Comparison of ENCODE assay signal across 8 mouse cellular contexts in genomic region chr13:47044617-47044947, GRCm38 (mm10). TPM values are rescaled to one million over a fixed set of nuclear protein-coding genes. Genes with fewer than 3 reads are reported as not detected.
DNase-seq lines count a peak whose midpoint lies in the region; ATAC-seq and TF ChIP-seq lines count a peak whose summit lies in the region.

Tpmt (minus strand) TSS chr13:47044737.

- H3K4me2 ChIP-seq in embryonic facial prominence, embryonic 14.5 days (ENCODE audit: low read depth, low read length): peak within 1 kb of the TSS; percentile 99
- peak within 1 kb of the TSS; percentile 100 for H3K4me2 ChIP-seq in intestine, postnatal 0 days (replicated peaks; ENCODE audit: low read depth)
- peak within 1 kb of the TSS; percentile 98 for H3K4me2 ChIP-seq in midbrain, embryonic 11.5 days

- H3K4me1 ChIP-seq in heart, adult 2 months (ENCODE audit: control insufficient read depth, insufficient read depth, low read length): peaks cover 3% of the 10 kb centered on the region
- no peaks in the 10 kb centered on the region for H3K4me1 ChIP-seq in ES-Bruce4 (ENCODE audit: control insufficient read depth, insufficient read depth, low read length)
- H3K4me1 ChIP-seq in embryonic facial prominence, embryonic 14.5 days (ENCODE audit: control insufficient read depth, insufficient read depth, low read length): peaks cover 9% of the 10 kb centered on the region; the same call in 1 of the 2 replicates
- H3K4me1 ChIP-seq in intestine, postnatal 0 days (replicated peaks; ENCODE audit: control insufficient read depth, insufficient read depth, low read length): no peaks in the 10 kb centered on the region; the same call in 1 of the 2 replicates
- peaks cover 9% of the 10 kb centered on the region for H3K4me1 ChIP-seq in midbrain, embryonic 11.5 days (ENCODE audit: control insufficient read depth, insufficient read depth, low read length)

- peak within 1 kb of the TSS; percentile 76 for H3K27ac ChIP-seq in heart, adult 2 months
- no peak within 1 kb of the TSS for H3K27ac ChIP-seq in ES-Bruce4 (ENCODE audit: insufficient read depth, low read length)
- H3K27ac ChIP-seq in embryonic facial prominence, embryonic 14.5 days (replicated peaks; ENCODE audit: low read depth, low read length): peak within 1 kb of the TSS; percentile 63; the same call in 1 of the 2 replicates
- peak within 1 kb of the TSS; percentile 68 for H3K27ac ChIP-seq in intestine, postnatal 0 days (ENCODE audit: low read depth, low read length)
- peak within 1 kb of the TSS; percentile 18; the same call in 1 of the 2 replicates for H3K27ac ChIP-seq in midbrain, embryonic 11.5 days (ENCODE audit: low read depth, low read length)

- H3K9ac ChIP-seq in heart, adult 2 months (ENCODE audit: low read depth, low read length): peak within 1 kb of the TSS; percentile 85
- peak within 1 kb of the TSS; percentile 93 for H3K9ac ChIP-seq in ES-Bruce4 (ENCODE audit: low read depth, poor library complexity, severe bottlenecking)
- peak within 1 kb of the TSS; percentile 74 for H3K9ac ChIP-seq in embryonic facial prominence, embryonic 14.5 days (ENCODE audit: low read depth, low read length)
- H3K9ac ChIP-seq in intestine, postnatal 0 days (ENCODE audit: low read depth, low read length): peak within 1 kb of the TSS; percentile 76
- H3K9ac ChIP-seq in midbrain, embryonic 11.5 days (ENCODE audit: low read length): peak within 1 kb of the TSS; percentile 82

- H3K36me3 ChIP-seq in heart, adult 2 months (ENCODE audit: control insufficient read depth, insufficient read depth, low read length): no peaks in the 10 kb centered on the region
- no peaks in the 10 kb centered on the region for H3K36me3 ChIP-seq in ES-Bruce4 (ENCODE audit: control insufficient read depth, insufficient read depth, low read length, poor library complexity, severe bottlenecking)
- peaks cover 8% of the 10 kb centered on the region for H3K36me3 ChIP-seq in embryonic facial prominence, embryonic 14.5 days (ENCODE audit: control insufficient read depth, insufficient read depth, low read length)
- H3K36me3 ChIP-seq in intestine, postnatal 0 days (ENCODE audit: control insufficient read depth, insufficient read depth): peaks cover 9% of the 10 kb centered on the region; the same call in 1 of the 2 replicates
- H3K36me3 ChIP-seq in midbrain, embryonic 11.5 days (ENCODE audit: control insufficient read depth, insufficient read depth, low read length): peaks cover 4% of the 10 kb centered on the region; the same call in 1 of the 2 replicates

- no peaks in the 10 kb centered on the region for H3K9me3 ChIP-seq in ES-Bruce4 (replicated peaks; ENCODE audit: control insufficient read depth, insufficient read depth, low read length, poor library complexity, severe bottlenecking)
- no peaks in the 10 kb centered on the region for H3K9me3 ChIP-seq in embryonic facial prominence, embryonic 14.5 days (ENCODE audit: control insufficient read depth, low read length)
- no peaks in the 10 kb centered on the region for H3K9me3 ChIP-seq in intestine, postnatal 0 days (ENCODE audit: control insufficient read depth)
- H3K9me3 ChIP-seq in midbrain, embryonic 11.5 days (ENCODE audit: control insufficient read depth, low read length): no peaks in the 10 kb centered on the region

- H3K4me3 ChIP-seq in heart, adult 2 months: peak within 1 kb of the TSS; percentile 90
- H3K4me3 ChIP-seq in ES-Bruce4 (ENCODE audit: low read depth, low read length): peak within 1 kb of the TSS; percentile 74
- peak within 1 kb of the TSS; percentile 83 for H3K4me3 ChIP-seq in embryonic facial prominence, embryonic 14.5 days (ENCODE audit: low read depth, low read length)
- H3K4me3 ChIP-seq in intestine, postnatal 0 days (ENCODE audit: low read depth, low read length): peak within 1 kb of the TSS; percentile 94
- peak within 1 kb of the TSS; percentile 84 for H3K4me3 ChIP-seq in midbrain, embryonic 11.5 days (ENCODE audit: low read depth, low read length)

- peaks cover 3% of the 10 kb centered on the region; the same call in 1 of the 2 replicates for H3K79me2 ChIP-seq in heart, adult 2 months (replicated peaks; ENCODE audit: control insufficient read depth, insufficient read depth, low read length)

- TF ChIP-seq CTCF in heart, adult 2 months (IDR thresholded peaks at IDR 0.05): no peak
- no peak for TF ChIP-seq CTCF in ES-Bruce4 (IDR thresholded peaks at IDR 0.05; ENCODE audit: low read depth, low read length)
- TF ChIP-seq CTCF in intestine, postnatal 0 days (IDR thresholded peaks at IDR 0.05; ENCODE audit: low read depth): no peak

- no peak for TF ChIP-seq POLR2A in heart, adult 2 months (IDR thresholded peaks at IDR 0.05; ENCODE audit: insufficient read depth, low read depth, low read length)
- no peak for TF ChIP-seq POLR2A in ES-Bruce4 (IDR thresholded peaks at IDR 0.05; ENCODE audit: insufficient read depth, low read length)

- intact Hi-C loops in heart, adult 2 months (cut with DNase I): loop anchor here (10.0 kb wide), 1 partner anchor 320 kb away; the partner anchor contains the start of gene Nup153
- intact Hi-C loops in heart, postnatal 36 days (cut with DNase I): no loop called here

- no peak for ATAC-seq in embryonic facial prominence, embryonic 14.5 days (ENCODE audit: low read depth)
- ATAC-seq in intestine, postnatal 0 days: no peak
- ATAC-seq in midbrain, embryonic 11.5 days (ENCODE audit: low FRiP score): no peak

- DNase-seq in heart, adult 2 months: peak in 1 of 2 experiments; percentile 9
- DNase-seq in heart, postnatal 36 days: no peak
- peak; percentile 38 for DNase-seq in embryonic facial prominence, embryonic 14.5 days (ENCODE audit: low spot score)
- no peak for DNase-seq in midbrain, embryonic 11.5 days (ENCODE audit: low spot score, missing footprints)
- DNase-seq in thymus, postnatal 10 days (ENCODE audit: low spot score in 2 of 2): peak; percentile 17 to 19
- no peak for DNase-seq in frontal cortex, postnatal 25 days (ENCODE audit: low spot score in 2 of 2)

- no peaks in the 10 kb centered on the region for H3K27me3 ChIP-seq in heart, adult 2 months (ENCODE audit: control insufficient read depth, insufficient read depth, low read length)
- H3K27me3 ChIP-seq in ES-Bruce4 (ENCODE audit: control insufficient read depth, insufficient read depth, low read length, poor library complexity, severe bottlenecking): no peaks in the 10 kb centered on the region
- H3K27me3 ChIP-seq in embryonic facial prominence, embryonic 14.5 days (replicated peaks; ENCODE audit: control insufficient read depth, insufficient read depth, low read length): no peaks in the 10 kb centered on the region
- H3K27me3 ChIP-seq in intestine, postnatal 0 days (replicated peaks; ENCODE audit: control insufficient read depth, insufficient read depth, low read length): no peaks in the 10 kb centered on the region
- no peaks in the 10 kb centered on the region for H3K27me3 ChIP-seq in midbrain, embryonic 11.5 days (ENCODE audit: control insufficient read depth, insufficient read depth, low read length)

- 32% methylated on average over 10 of the region's 10 CpGs for WGBS in heart, adult 2 months
- 10% methylated on average over 10 of the region's 10 CpGs for whole genome bisulfite sequencing in embryonic facial prominence, embryonic 14.5 days
- 27% methylated on average over 10 of the region's 10 CpGs for WGBS in intestine, postnatal 0 days
- WGBS in midbrain, embryonic 11.5 days: 20% methylated on average over 10 of the region's 10 CpGs

- TF ChIP-seq EP300 in heart, adult 2 months (IDR thresholded peaks at IDR 0.05; ENCODE audit: insufficient read depth, low read depth, low read length): no peak
- no peak for TF ChIP-seq EP300 in ES-Bruce4 (IDR thresholded peaks at IDR 0.05; ENCODE audit: insufficient read depth, low read depth, low read length)

RNA-seq across cellular contexts. Expression of gene Tpmt, which starts in this region (rescaled TPM):
- 1 to 10 TPM; 3.0 to 6.6 TPM for total RNA-seq in heart, adult 2 months (2021)
- polyA plus RNA-seq in heart, adult 2 months (2012; rRNA removed): 3.1 and 4.2 TPM in 2 replicates
- total RNA-seq in heart, postnatal 36 days (2021): 1 to 10 TPM; 3.6 to 4.2 TPM
- polyA plus RNA-seq in ES-Bruce4 (2011; ENCODE audit: insufficient read depth, insufficient read length, low read depth, missing spikeins): 26.7 and 31.7 TPM in 2 replicates
- 17.7 and 19.9 TPM in 2 replicates for polyA plus RNA-seq in embryonic facial prominence, embryonic 14.5 days (2014; fragmentation: Nextera tagmentation; extraction: Ambion mirVana)
- polyA plus RNA-seq in intestine, postnatal 0 days (2015; fragmentation: Nextera tagmentation; extraction: Ambion mirVana): 21.6 and 21.9 TPM in 2 replicates
- 39.3 and 42.2 TPM in 2 replicates for polyA plus RNA-seq in midbrain, embryonic 11.5 days (2014; fragmentation: Nextera tagmentation; extraction: Ambion mirVana)

Comparison
In these comparisons a context has a peak if more than half of its experiments do, and no peak if none do; other contexts are left out.
1. DNase-seq: peak in embryonic facial prominence, embryonic 14.5 days (single experiment) and thymus, postnatal 10 days (2 of 2); none in heart, postnatal 36 days (0 of 2), midbrain, embryonic 11.5 days (single experiment) and frontal cortex, postnatal 25 days (0 of 2).
2. Peak in every context shown above with its lines, with median percentiles within 50 percentile points of each other: H3K4me3 ChIP-seq, H3K9ac ChIP-seq and H3K4me2 ChIP-seq.